Mouse (Mus musculus) cerebellum, adult 2 months (tissue): ENCODE measurements around the gene Clasp2.
A peak's percentile ranks its signal among the peaks of the same experiment; 100 is the strongest.
"Not testable (repeated sequence)": the region's sequence is repeated elsewhere in the genome, so short reads cannot be mapped to it uniquely, and the experiment has no call there.

Experiments
- CTCF ChIP-seq: fragments of 200-500 bp; IDR thresholded peaks from 2 replicates; pipeline ENCODE4 v1.5.1; 2011; ENCODE audit warnings: low read depth, mild to moderate bottlenecking, control low read depth, low read length, moderate library complexity, borderline replicate concordance; ENCODE audit not compliant: insufficient read depth
- POLR2A ChIP-seq: fragments of 200-500 bp; IDR thresholded peaks from 2 replicates; pipeline ENCODE4 v1.6.1; 2011; ENCODE audit warnings: low read length, control low read depth, borderline replicate concordance; ENCODE audit not compliant: insufficient read depth

DNA sequence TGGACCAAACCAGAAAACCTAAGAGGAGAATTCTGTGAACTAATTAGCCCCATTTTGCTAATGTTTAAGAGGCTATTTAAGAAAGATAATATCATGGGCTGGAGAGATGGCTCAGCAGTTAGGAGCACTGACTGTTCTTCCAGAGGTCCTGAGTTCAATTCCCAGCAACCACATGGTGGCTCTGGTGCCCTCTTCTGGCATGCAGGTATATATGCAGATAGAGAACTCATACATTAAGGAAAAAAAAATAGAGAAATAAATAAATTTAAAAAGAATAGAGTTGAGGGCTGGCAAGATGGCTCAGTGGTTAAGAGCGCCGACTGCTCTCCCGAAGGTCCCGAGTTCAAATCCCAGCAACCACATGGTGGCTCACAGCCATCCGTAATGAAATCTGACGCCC lies 163.0 kb downstream of the Clasp2 start:
- peak; percentile 5; the same call in 1 of the 2 replicates for TF ChIP-seq CTCF
- not testable (repeated sequence) for TF ChIP-seq POLR2A
